Mouse (Mus musculus): ENCODE measurements around the gene Eno3. TPM values are rescaled to one million over a fixed set of nuclear protein-coding genes. Genes with fewer than 3 reads are reported as not detected.
A peak's percentile ranks its signal among the peaks of the same experiment; 100 is the strongest.

The Eno3 gene
- total RNA-seq, 2 experiments from 2014 or later: 5.2 to 7.4 TPM

DNA sequence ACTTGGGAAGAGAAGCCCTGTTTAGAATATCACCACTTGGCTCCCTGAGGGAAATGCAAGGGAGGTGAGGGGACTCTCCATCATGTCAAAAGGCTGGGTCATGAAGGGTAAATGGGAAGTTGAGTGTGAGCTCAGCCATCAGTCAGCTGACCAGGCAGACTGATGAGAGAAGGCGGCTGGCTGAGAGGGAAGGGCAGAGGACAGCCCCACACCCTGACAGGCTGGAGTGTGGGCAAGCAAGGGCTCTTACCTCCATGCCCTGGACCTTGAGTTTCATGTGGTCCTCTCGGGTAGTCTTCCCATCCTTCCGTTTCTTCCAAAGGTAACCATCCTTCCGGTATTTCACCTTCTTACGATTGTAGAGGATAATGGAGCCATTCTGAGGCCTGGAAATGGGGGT lies 26.6 kb downstream of the Eno3 start:
- DNase-seq: no peak

DNA sequence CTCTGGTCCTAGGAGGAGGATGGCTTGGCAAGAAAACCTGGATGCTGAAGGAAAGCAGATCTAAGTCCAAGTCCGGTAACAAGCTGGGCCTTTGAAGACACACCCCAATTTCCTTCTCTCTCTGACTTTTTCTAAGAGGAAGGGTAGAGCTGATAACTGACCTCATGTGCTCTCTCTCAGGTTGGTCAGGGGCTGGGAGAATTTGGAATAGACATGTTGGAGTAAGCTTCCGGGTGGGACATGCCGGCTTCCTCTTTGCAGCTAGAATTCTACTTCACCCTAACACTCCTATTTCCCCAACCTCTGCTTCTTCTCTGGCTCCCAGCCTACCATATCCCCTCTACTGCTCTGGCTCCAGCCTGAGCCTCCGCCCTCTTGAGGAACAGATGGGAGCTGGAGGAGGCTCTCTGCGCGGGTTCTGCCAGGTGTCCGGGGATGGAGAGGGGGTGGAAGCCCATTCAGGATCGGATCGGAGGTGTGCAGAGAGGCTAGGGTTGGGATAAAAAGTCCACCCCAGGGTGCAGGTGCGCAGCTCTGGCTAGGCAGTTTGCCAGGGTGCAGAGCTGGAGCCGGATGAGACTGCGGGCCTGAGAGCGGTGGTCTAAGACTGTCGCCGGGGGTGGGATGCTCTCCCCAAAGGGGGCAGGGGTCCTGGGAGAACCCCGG lies 30.0 kb downstream of the Eno3 start:
- peak; percentile 76 to 77 for DNase-seq

DNA sequence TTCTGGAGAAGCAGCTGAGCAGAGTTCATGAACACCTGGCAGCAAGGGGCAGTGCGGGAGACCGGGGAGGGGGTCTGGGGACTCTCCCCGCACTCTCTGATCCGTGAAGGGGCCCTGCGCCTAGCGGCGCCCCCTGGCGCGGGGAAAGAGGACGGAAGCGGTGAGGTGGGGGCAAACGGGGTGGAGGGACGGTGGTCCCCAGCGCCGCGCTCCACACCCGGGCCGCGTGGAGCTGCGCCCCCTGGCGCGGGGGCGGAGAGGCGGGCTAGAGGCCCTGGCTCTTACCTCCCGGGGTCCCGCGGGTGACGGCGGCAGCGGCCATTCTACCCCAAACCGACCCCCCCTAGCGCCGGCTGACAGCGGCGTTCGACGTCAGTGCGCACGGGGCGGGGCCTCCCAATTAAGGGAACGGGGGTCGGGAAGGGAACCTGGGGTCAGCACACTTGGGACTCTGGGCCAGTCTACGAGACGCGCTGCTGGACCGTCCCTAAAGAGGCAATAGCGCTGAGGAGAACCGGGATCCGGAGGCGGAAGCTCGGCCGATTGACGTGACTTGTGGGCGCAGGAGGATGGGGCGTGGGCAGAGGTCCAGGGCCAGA lies 30.7 kb downstream of the Eno3 start, which contains the start of gene Camta2:
Camta2 (minus strand) TSS at position 505 of the 599 bp plus-strand sequence.
- peak; percentile 88 to 91 for DNase-seq

DNA sequence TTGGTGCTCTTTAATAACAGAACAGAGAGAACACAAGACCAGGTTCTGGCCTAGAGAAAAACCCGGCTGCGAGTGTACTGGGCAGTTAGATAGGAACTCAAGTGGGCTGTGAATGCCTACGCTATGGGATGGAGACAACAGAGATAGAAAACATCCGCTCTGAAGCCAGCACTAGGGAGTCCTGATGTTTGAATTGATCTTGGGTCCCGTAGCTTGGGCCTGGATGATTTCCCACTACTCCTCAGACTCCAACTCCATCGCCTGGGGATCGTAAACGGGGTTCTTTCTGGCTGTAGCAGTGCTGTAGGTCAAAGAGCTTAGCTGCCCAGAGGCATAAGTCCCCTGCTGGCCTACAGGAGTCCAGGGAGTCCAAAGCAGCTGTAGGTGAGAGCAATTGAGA lies 31.4 kb downstream of the Eno3 start:
- DNase-seq: no peak

DNA sequence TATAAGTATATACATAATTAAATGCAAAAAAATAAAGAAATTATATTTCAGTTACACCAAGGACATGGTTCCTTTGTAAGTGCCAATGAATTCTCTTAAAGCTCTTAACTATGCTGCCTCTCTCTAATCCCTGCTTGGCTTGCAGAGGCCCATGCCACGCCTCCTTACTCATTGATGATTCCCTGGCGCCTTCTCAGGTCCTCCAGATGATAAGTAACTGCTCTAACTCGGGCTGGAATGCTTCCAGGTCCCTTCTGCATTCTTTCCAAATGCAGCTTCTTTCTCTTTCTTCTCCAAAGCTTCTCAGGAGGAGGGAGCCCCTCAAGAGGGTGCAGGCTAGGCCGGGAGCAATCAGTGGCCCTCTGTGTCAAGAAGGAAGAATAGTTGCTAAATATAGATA lies 32.6 kb downstream of the Eno3 start:
- no peak for DNase-seq

DNA sequence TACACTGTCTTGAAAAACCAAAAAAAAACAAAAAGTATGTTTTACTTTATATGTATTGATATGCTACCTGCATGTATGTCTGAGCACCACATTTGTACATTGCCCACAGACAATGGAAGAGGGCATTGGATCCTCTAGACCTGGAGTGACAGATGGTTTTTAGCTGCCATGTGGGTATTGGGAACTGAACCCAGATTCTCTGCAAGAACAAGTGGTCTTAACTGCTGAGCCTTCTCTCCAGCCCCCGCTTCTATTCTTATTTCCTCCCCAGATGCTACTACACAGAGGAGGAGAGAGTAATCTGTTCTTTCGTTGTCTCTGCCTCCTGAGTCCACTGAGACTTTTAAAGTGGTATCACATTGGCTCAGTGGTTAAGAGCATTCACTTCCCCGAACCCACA lies 36.5 kb downstream of the Eno3 start:
- DNase-seq: no peak

DNA sequence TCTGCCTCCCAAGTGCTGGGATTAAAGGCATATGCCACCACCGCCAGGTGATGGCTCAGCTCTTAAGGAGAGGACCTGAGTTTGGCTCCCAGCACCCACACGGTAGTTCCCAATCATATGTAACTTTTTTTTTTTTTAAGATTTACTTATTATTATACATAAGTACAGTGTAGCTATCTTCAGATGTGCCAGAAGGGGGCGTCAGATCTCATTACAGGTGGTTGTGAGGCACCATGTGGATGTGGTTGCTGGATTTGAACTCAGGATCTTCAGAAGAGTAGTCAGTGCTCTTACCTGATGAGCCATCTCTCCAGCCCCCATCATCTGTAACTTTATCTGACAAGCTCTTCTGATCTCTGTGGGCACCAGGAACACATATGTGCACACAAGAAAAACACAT lies 40.4 kb downstream of the Eno3 start:
- no peak for DNase-seq

DNA sequence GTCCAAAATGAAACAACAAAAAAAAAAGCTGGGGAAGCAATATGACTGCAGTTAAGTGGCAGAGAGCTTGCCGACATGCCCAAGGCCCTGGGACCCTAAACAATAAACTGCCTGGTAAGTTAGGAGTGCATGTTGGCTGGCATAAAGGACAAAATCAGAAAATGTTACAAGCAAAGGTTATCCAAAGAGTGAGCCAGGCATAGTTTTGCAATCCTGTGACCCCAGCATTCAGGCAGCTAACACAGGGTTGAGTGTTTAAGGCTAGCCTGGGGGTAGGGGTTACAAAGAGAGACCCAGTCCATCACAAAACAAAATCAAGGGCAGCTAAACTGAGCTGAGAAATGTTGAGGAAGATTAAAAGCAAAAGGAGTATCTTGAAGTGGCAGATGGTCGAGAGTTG lies 42.0 kb downstream of the Eno3 start:
- no peak for DNase-seq

DNA sequence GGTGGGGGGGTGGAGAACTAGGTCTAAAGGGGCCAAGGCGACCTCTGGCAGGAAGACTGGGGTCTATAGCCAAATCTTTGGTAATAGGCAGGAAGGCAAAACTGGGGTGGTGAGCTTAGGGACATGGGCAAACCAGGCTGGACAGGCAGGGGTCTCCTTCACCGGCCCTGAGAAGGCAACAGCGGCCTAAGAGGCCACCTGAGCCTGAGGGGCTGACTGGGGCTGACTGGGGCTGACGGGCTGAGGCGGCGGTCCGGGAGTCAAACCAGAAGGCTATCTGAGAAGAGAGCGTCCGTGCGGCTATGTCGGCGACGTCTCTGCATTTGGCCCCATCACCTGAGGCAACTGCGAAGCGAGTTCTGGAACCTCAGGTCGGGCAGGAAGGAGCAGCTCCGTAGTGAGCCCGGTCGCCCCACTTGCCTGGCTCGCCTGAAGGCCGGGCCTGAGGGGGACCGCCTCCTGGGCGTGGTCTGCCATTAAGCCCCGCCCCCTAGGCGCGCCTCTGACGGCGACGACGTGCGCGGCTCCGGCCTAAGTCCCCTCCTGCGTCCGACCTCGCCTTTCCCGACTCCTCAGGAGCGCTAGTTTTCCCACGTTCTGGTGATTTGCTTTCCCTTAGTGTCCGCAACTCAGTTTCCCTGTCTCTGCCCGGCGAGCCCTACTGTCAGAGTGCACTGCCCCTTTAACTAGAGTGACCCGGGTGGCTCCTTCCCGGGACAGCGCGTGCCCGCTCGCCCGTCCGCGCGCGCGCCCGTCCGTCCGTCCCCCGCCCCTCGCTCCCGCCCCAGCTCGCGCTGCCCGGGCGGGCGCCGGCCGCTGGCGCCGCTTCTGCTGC lies 42.9 kb downstream of the Eno3 start, which contains the start of the genes Inca1 and Kif1c:
Inca1 (minus strand) TSS at position 434 of the 835 bp plus-strand sequence.
Kif1c (plus strand) TSS at position 827 of the 835 bp plus-strand sequence.
- DNase-seq: peak; percentile 94 to 95

DNA sequence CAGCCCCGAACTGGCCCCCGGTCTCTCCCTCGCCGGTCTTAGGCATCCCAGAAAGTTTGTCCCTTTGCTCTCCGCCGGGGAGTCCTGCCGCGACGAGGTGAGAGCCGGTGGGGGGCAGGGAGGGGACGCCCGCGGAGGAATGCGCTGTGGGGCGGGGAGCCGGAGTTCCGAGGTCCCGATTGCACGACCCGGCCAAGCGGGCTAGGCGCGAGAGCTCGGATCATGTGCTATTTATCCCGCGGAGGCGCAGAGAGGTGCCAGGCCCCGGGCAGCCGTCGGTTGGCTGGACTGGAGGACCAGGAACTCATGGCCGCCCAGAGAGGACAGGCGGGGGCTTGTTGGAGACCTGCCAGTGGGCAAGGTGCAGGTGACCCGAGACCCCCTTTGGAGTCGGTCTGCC lies 43.6 kb downstream of the Eno3 start:
- peak in 1 of 2 experiments; percentile 63 for DNase-seq

DNA sequence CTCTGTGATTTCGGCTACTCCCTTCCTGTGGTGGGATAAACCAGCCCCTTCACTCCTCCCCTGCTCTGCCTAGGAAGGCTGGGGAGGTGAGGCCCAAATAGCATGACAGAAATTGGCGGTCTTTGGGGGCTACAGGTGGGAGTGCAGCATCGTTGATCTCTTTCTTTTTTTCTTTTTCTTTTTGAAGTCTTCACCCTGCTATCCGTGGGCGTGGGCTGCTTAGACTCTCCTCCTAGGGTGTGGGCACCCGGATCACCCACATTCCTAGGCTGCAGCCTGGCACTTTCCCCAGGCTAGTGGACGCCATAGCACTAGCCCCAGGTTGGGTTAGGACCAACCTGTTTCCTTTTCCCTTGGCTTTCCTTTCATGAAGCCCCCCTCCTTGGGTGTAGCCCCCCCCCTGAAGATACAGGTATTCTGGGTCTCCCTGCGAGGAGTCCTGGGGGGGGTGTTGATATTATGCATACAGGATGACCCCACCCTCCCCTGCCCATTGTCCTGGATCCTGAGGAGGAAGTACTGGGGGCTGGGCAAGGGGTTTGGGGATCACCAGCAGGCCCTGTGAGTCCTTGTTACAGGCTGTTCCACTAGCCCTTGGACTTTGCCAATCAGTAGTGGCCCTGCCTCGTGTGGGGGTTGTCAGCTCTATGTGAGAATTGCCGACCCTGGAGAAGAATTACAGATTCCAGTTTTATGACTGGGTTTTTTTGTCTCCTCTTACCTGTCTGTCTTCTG lies 44.4 kb downstream of the Eno3 start:
- no peak for DNase-seq

DNA sequence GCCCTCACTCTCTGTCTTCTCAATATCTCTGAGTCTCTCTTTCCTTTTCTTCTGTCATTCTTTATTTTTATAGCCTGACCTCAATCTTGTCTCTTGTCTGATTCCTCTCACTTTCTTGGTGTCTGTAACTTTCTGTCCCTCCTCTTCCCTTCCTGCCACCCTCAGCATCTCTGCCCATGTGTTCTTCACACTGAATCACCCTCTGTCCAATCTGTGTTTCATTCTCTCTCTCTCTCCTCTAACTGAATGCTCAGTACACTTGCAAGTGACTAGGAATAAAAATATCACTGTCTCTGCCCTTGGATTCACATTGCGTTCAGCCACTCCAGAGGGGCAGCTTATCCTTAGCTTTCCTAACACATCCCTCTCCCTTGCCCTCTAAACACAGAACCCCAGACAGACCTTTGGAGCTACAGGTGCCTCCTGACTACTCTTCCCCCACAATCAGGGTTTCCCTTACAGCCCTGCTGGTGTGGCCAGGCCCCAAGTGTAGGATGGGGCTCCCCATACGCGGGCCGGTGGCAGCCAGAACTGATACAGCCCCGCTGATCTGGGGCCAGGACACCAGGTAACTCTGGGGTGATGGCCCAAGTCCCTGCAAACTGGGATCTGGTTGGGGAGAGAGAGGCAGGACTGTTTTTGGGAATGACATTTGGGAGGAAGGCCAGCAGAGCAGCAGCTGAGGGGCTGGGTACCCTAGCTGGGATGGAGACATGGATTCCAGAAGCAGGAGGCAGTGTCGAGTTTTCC lies 45.2 kb downstream of the Eno3 start:
- DNase-seq: no peak

DNA sequence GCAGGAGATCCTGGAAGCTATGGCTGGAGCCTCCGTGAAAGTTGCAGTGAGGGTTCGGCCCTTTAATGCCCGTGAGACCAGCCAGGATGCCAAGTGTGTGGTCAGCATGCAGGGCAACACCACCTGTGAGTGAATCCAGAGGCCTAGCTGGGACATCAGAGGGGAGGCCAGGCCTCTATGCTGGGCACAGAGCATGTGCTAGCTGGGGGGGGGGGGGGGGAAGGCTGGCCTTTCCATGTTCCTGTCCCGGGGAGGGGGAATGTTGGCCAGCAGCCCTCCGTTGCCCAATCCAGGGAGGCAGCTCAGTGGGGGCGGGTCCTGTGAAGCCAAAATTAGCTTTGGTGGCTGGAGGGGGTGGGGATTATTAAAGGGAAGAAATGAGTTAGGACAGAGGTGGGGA lies 45.8 kb downstream of the Eno3 start:
- DNase-seq: no peak

DNA sequence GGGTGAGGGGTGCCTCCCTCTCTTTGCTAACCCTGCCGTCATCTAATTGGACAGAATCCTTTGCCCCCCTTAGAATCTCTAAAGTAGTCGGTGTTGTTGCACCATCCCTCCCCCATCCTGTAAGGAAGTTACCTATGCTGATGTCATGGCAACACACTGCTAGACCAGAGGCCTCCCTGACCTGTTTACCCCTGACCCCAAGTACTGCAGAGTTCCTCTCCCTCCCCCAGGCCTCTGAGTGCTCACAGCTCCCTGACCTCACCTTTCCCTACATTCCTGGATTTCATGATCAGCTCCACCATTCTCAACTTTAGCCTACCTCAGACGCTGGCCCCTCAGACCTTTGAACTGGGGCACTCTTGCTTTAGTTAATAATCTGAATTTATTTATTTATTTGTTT lies 49.1 kb downstream of the Eno3 start:
- DNase-seq: no peak

DNA sequence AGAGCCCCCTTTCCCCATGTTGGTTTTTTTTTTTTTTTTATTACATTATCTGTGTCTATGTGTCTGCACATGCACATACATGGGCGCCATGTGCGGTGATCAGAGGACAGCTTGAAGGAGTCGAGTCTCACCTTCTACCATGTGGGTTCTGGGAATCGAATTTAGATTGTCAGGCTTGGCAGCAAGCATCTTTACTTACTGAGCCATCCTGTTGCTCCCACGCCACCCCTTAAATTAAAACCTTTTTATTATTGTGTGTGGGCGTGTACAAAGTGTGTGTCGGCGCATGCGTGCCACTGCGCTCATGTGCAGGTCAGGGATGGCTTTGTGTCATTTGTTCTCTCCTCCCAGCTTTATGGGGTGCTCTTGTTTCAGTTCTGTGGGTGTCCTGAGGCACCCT lies 54.0 kb downstream of the Eno3 start:
- no peak for DNase-seq

Small RNAs within 50 kb of the gene (microRNA-seq; reads per million reads assigned to microRNA genes)
- gene Mir6925: 0.42 to 0.60 reads per million in 2 experiments

Other genes starting within 250 kb of the Eno3 start
- 10 to 100 TPM; 33.3 to 36.2 TPM for gene Pelp1, start 247.2 kb upstream of the Eno3 start, total RNA-seq (2021)
- gene Arrb2, start 224.6 kb upstream of the Eno3 start, total RNA-seq (2021): 100 to 1,000 TPM; 103 to 112 TPM
- 10 to 100 TPM; 13.2 to 17.3 TPM for gene Med11, start 205.3 kb upstream of the Eno3 start, total RNA-seq (2021)
- gene Zmynd15, start 197.8 kb upstream of the Eno3 start, total RNA-seq (2021): under 1 TPM; 0.25 to 0.46 TPM
- under 1 TPM; 0.68 to 0.97 TPM for gene Cxcl16, start 197.2 kb upstream of the Eno3 start, total RNA-seq (2021)
- not detected for gene Tm4sf5, start 152.0 kb upstream of the Eno3 start, total RNA-seq (2021)
- not detected for gene Vmo1, start 142.6 kb upstream of the Eno3 start, total RNA-seq (2021)
- not detected for gene Gltpd2, start 138.0 kb upstream of the Eno3 start, total RNA-seq (2021)
- gene Psmb6, start 131.8 kb upstream of the Eno3 start, total RNA-seq (2021): 100 to 1,000 TPM; 174 to 193 TPM
- gene Gm40193, start 124.3 kb upstream of the Eno3 start, total RNA-seq (2021): not detected
- gene Pld2, start 117.1 kb upstream of the Eno3 start, total RNA-seq (2021): 10 to 100 TPM; 17.5 to 17.7 TPM
- gene Mink1, start 94.3 kb upstream of the Eno3 start, total RNA-seq (2021): 100 to 1,000 TPM; 448 to 494 TPM
- gene 4930544D05Rik, start 41.4 kb upstream of the Eno3 start, total RNA-seq (2021): 1 to 10 TPM; 1.2 to 1.7 TPM
- not detected for gene Chrne, start 38.0 kb upstream of the Eno3 start, total RNA-seq (2021)
- not detected for gene Gp1ba, start 18.1 kb upstream of the Eno3 start, total RNA-seq (2021)
- gene Rnf167, start 10.0 kb upstream of the Eno3 start, total RNA-seq (2021): 10 to 100 TPM; 85.6 to 88.0 TPM
- 100 to 1,000 TPM; 115 to 119 TPM for gene Slc25a11, start 9.7 kb upstream of the Eno3 start, total RNA-seq (2021)
- gene Pfn1, start 2.6 kb upstream of the Eno3 start, total RNA-seq (2021): 100 to 1,000 TPM; 346 to 373 TPM
- gene Spag7, start 12.2 kb downstream of the Eno3 start, total RNA-seq (2021): 10 to 100 TPM; 48.2 to 50.8 TPM
- gene Camta2, start 30.9 kb downstream of the Eno3 start, total RNA-seq (2021): 100 to 1,000 TPM; 362 to 388 TPM
- 1 to 10 TPM; 3.0 to 3.5 TPM for gene Inca1, start 43.0 kb downstream of the Eno3 start, total RNA-seq (2021)
- gene Kif1c, start 43.3 kb downstream of the Eno3 start, total RNA-seq (2021): 10 to 100 TPM; 75.2 to 83.8 TPM
- gene Zfp3, start 107.0 kb downstream of the Eno3 start, total RNA-seq (2021): 10 to 100 TPM; 21.9 to 23.2 TPM
- gene Scimp, start 155.4 kb downstream of the Eno3 start, total RNA-seq (2021): not detected
- 100 to 1,000 TPM; 126 to 128 TPM for gene Rabep1, start 187.6 kb downstream of the Eno3 start, total RNA-seq (2021)

Data from layer of hippocampus, postnatal 36 days (tissue).